Mouse (Mus musculus): Measurements from ENCODE around the gene Rbm44.
A peak's percentile ranks its signal among the peaks of the same experiment; 100 is the strongest.

Rbm44 gene

GRCm38 (mm10) chr1:91179533-91180173, 34.8 kb downstream of the Rbm44 start, which contains the start of gene Ramp1:
Ramp1 (plus strand) TSS chr1:91179822.
- DNase-seq: peak; percentile 71 to 72

DNA sequence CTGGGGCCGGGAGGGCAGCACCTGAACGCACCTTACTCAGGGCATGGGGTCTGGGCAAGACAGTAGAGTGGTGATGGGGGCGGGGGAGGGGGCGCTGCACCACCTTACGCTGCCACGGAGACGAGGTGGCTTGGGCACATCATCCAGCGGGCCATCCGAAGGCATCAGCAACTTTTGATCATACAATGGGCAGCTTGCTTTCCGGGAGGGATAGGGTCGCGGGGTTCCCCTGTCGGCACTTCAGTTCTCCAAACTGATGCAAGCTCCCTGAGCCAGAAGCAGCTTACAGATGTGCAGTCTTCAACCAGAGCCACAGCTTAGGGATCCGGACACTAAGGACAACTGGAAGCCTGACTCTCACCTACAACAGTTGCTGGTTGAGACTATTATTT, 35.3 kb downstream of the Rbm44 start:
- no peak for DNase-seq

DNA sequence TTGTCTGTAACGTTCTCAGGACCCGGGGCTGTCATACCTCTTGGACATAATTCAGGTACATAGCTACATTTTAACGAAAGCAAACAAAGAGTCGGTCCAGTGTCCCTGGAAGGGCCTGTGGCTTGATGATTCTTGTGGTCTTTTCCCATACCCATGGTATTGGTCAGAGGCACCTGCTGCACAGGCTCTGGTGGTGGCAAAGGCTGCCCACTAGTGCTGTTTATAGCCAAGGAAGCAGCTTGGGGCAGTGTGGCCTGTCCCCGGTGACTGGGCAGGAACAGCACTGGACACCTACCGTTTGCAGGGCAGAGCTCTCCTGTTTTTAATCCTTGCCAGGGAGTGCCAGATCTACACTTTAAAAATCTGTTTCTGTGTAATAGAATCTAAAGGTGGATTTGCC, 35.8 kb downstream of the Rbm44 start:
- no peak for DNase-seq

- no peak for DNase-seq
These were observed 36.4 kb downstream of the Rbm44 start for GRCm38 (mm10) chr1:91181261-91181660.

DNA sequence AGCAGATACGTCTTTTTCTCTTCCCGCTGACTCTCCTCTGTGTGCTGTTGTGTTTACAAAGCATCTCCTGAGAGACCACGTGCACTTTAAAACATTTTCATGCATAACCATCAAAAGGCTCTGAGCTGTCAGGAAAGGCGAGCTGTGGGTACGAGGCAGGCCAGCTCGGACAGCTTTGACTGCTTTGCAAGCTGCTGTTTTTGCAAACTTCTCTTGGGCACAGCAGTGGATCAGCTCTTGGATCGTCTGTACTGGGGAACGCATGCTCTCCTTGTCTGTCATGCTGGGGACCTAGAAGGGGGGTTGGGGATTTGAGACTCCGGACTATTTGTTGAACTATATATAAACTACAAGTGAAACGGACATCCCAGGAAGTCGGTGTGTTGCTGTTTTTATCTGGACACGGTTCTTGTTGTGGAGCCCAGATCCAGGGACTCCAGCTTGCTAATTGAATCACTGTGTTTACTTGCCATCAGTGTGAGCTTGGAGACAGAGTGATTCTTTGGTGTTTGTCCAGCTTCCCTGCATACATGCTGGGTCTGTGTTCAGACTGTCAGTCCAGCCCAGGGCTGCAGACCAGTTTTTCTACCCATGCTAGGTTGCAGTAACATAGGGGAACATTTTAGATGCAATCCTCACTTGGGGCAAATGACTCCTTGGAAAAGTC, 37.0 kb downstream of the Rbm44 start:
- no peak for DNase-seq

- peak; percentile 62 to 76 for DNase-seq
These were observed 38.4 kb downstream of the Rbm44 start for GRCm38 (mm10) chr1:91183305-91183704.

GRCm38 (mm10) chr1:91186677-91187076, 41.8 kb downstream of the Rbm44 start:
- DNase-seq: no peak

DNA sequence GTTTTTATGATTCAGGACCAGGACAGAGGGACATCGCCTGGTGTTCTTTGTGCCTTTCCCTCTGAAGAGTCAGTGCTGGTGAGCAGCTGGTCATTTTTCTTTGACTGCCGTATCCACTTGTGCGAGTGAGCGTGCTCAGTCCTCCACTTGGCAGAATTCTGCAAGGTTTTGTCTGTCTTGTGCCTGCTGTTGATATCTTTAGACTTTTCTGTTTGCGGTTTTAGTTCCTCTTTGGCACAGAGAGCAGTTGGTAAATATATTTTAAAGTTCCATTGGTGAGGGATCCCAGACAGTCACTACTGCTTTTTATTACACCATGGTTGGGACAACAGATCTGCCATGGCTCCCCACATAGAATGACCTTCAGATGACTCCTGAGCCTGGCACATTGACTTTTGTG, 42.4 kb downstream of the Rbm44 start:
- no peak for DNase-seq

GRCm38 (mm10) chr1:91187786-91188640, 43.1 kb downstream of the Rbm44 start:
- DNase-seq: no peak

DNA sequence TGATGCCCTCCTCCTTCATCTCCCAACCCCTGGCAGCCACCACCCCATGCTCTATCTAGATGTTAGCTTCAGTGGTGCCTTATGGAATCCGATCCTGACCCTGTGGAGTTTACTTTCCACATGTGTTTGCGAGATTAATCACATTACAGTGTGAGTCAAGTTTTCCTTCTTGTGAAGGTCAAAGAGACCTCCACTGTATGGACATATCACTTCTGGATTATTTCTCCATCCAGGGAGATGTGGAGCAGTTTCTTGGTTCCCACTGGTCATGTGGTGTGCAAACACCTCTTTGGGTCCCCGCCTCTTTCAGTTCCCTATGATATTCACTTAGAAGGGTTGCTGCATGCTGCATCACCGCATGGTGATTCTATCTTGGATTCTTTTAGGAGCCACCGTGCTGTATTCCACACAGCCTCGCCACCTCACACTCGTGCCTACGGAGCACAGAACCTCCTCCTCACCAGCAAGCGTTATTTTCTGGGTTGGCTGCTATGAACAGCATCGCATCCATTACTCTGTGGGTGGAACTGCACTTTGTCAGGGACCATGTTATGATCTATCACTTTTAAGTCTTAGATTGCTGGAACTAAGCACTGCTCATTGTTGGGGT, 44.1 kb downstream of the Rbm44 start:
- DNase-seq: no peak

DNA sequence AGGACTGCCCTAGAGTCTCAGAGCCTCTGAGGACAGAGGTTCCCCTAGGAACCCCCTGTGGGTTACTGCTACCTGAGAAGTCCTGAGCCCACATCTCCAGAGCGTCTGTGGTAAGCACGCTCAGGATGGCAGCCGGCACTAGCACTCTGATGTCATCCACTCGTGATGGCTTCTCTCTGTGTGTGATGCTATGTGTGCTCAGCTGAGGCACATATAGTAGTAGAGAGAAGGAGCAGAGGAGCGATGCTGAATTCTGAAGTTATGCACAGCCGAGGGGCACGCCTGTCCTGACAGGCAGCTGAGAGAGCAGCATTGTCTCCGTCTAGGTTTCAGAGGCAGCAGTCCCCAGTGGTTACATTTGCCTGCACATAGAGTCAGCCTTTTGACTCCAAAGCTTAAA, 47.3 kb downstream of the Rbm44 start:
- no peak for DNase-seq

DNA sequence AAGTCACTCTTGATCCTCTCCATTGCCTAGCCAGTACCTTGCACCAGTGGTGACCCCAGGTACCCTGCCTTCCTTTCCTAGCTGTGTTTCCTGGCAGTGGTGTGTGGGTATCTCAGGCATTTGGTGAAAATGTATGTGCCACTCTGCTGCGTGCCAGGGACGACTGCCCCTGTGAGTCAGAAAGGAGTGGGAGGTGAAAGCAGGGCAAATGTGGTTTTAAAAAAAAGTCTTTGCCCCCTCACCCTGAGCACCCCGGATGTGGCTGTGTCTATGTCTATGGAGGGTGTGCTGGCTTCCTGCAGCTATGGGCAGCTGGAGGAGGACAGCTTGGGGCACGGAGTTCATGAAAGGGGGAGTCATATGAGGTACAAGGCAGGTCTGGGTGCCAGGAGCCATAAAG, 48.4 kb downstream of the Rbm44 start:
- DNase-seq: peak; percentile 69 to 85

DNA sequence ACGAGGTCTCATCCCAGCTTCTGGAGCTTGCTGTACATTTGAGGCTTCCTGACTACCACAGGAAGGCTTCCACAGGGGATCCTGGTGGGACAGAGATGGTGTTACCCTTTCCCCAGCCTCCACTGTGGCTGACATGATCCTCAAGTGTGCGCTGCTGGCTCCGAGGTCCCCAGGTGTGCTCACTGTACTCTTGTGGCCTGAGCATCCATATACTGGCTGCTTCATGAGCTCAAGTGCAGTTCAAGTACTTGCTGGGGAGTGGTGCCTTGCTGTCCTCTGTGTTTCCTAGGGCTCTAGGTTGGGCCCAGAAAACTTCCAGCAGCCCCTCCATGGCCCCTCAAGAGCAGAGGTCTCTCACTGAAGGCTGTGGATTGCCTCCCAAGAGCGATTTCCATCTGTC, 48.8 kb downstream of the Rbm44 start:
- DNase-seq: peak in 1 of 2 experiments; percentile 33

DNA sequence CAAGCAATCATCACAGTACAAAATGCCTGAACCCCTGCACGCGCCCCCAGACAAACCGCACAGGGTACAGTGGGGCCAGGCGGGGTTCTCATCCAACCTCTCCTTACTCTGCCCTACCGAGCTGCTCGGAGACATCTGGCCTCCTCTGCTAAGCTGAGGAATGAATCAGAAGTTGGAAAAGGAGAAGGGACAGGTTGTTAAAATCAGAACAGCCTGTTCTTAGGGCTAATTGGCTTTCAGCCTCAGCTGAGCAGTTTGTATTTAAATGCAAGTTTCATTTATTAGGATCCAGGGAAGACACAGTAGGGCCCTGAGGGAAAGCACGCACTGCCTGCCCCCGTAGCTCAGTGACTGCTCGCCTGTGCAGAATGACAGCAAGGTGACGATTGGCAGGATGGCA, 54.9 kb downstream of the Rbm44 start:
- no peak for DNase-seq

GRCm38 (mm10) chr1:91201122-91201521, 56.2 kb downstream of the Rbm44 start:
- no peak for DNase-seq

GRCm38 (mm10) chr1:91204221-91204765, 59.4 kb downstream of the Rbm44 start:
- no peak for DNase-seq

DNA sequence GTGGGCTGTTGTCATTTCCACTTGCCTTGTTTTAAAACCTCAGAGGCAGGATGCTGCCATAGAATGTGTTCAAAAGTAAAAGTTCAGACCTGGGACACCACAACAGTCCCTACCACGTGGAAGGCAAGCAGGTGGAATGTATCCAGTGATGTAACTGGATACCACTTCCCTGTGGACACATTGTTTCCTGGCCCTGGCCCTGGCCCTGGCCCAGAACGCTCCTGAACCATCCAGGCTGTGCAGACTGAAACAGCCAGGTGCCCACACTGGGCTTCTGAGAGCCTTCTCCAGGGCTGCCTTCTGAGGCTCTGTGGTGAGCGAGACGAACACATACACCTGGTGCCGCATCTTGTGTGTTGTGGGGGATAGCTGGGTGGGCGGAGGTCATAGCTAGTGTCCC, 60.8 kb downstream of the Rbm44 start:
- DNase-seq: no peak

- DNase-seq: no peak
These were observed 61.4 kb downstream of the Rbm44 start for GRCm38 (mm10) chr1:91206336-91206735.

GRCm38 (mm10) chr1:91206873-91207272, 62.0 kb downstream of the Rbm44 start:
- DNase-seq: no peak

GRCm38 (mm10) chr1:91207334-91208074, 62.6 kb downstream of the Rbm44 start:
- DNase-seq: no peak

DNA sequence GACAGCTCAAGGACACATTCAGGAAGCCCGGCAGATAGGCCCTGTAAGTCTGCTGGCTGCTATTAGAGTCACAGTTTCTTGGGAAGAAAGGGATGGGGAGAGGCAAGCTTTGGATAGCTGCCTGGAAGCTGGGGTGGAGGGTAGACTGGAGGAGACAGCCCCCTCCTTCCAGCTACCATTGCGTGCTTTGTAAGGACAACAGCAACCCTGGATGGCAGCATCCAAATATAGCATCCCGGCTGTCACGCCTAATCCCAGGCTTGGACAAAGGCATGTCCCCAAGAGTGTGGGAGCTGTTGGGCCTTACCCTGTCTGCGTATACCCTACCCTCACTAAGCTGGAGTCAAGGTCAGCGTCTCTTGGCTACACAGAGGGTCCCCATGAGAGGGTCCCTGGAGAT, 64.5 kb downstream of the Rbm44 start:
- DNase-seq: no peak

- no peak for DNase-seq
These were observed 64.9 kb downstream of the Rbm44 start for GRCm38 (mm10) chr1:91209785-91210184.

Measured in thymus, adult 18-20 months (tissue).